Mouse (Mus musculus): ENCODE results near the gene Cep152. TPM values are rescaled to one million over a fixed set of nuclear protein-coding genes. Genes with fewer than 3 reads are reported as not detected.

Gene Cep152
- total RNA-seq, 1 experiment from 2014 or later = 18.5 TPM

DNA sequence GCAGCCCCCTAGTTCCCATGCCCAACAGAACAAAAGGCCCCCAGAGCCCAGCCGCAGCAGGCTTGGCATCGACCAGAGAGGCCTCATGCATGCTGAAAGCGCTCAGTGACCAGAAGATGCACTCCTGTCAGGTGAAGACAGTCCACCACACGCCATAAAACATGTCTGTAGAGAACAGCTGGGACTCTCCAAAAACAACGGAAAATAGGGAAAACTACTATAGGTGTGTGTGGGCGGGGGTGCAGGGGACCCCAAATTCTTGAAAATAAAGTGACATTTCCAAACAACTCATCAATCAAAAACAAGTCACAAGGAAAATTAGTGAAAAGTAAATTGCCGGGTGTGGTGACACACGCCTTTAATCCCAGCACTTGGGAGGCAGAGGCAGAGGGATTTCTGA, 62.5 kb downstream of the Cep152 start:
- ATAC-seq (replicated peaks; ENCODE audit: low read depth, poor library complexity, severe bottlenecking) = no peak

DNA sequence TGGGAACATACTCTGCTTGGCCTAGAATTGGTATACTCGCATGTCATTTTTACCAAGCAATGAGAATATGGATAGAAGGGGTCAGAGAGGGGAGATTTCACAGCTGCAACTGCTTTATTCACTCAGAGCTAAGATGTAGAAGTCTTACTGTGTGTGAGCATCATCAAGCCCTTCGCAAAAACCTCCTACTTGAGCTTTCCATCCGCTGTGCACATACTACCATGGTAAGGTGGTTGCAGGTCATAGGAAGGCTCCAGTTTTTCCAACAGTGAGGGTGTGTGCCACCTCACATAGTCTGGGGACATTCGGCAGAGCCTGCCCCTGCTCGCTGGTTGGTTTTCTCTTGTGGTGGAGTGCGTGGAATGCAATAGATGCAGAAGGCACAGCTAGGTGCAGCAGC, 64.9 kb downstream of the Cep152 start:
- no peak for ATAC-seq (replicated peaks; ENCODE audit: low read depth, poor library complexity, severe bottlenecking)

DNA sequence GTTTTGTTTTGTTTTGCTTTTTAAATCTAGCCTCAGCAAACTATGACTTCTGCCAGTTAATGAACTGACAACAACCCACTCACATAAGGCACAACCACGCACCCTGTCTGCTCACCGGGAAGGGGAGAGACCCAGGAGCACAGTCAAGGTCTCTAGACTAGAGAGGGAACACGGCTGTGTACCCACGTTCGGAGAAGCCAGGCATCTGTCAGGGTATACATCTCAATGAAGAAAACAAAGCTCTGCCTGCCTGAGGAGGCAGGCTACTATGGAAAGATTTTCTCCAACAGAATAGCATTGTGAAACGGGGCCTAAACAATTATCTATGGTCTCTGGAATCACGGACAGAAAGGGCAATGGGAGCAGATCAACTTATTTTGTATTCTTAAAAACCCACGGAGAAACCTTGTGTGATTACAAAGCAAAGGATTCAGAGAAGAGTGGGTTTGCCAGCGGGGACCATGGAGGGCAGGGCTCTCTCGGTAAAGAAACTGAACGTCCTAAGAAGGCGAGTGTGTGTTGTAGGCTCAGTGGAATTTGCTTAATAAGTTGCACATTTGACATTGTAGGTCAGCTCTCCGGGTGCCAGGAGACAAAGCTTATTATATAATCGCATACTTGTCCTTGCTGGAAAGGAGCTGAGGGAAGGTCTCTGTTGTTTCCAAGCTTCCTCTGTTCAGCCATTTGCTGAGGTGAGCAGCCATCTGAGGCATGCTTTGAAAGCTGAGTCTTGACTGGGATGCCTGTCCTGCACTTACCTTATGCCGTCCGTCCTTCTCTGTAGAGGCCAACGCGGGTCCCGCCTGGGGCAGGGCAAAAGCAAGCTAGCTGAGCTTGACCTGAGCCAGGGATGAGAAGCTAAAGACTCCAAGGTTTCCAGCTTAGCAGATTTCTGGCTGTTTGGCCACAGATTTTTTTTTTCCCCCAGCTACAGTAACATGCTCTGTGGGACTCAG, 66.0 kb downstream of the Cep152 start:
- ATAC-seq (replicated peaks; ENCODE audit: low read depth, poor library complexity, severe bottlenecking) = no peak

DNA sequence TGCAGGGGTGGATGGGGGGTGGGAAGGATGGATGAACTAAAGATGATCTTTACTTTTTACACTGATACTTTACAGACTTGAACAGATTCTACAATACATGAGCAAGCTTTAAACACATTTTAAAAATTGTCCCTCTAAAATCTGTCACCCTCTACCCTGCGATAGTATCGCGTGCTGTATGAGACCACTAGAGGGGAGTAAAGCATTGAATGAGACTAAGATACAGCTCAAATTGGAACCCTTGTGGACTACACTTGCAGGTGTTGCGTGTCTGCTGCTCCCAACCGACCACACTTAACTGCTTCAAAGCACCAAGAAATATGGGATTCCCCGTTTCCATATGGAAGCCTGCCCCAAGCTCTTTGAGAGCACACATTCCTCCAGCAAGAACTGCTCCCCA, 69.1 kb downstream of the Cep152 start:
- ATAC-seq (replicated peaks; ENCODE audit: low read depth, poor library complexity, severe bottlenecking) = peak; percentile 50; the same call in 1 of the 2 replicates

DNA sequence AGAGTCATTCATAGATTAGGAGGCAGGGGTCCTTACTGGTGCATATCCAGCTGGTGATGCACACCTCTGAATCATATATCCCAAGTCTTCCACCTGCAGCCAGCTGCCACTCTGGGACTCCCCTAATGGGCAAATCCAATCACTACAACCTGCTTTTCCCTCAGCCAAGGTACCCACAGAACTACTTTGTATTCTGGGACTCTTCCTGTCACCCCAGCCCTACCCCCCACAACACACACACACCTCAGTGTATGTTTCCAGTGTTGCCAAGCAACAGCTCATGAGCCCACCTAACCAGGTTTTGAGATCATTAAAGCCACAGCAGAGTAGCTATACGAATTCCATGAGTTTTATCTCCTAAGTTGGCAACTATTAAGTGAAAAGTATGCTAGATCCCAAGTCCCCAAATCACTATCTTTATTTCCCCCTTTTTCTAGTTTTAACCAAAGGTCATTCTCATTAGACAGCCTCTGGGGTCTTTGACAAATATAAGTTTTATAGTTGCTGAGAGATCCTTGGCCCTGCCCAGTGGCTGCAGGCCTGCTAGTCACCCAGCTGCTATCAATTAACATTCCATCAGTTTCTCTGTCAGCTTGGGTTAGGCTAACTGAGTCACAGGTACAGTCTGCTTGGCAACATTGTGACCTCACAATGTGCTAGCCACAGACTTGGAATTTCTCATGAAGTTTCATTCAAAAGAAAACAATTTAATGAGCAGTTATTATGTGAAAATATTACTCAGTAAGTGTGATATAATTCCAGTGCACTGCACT, 75.9 kb downstream of the Cep152 start:
- no peak for ATAC-seq (replicated peaks; ENCODE audit: low read depth, poor library complexity, severe bottlenecking)

DNA sequence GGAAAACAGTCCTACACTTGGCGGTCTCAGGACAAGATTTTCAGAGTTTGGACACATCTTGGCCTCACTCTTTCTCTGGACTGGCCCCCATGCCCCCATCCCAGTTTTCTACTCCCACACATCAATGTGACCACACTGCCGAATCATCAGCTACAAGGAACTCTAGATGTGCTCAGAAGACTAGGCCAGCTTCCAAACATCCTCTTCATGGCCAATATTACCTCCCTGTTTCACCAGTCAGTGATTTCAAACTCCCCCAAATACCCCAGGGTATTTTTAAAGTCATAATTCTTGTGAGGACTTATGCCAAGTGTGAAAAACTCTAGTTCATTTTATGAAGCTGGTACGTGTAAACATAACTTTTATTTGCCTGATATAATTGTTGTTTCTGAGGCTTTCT, 79.9 kb downstream of the Cep152 start:
- no peak for ATAC-seq (replicated peaks; ENCODE audit: low read depth, poor library complexity, severe bottlenecking)

DNA sequence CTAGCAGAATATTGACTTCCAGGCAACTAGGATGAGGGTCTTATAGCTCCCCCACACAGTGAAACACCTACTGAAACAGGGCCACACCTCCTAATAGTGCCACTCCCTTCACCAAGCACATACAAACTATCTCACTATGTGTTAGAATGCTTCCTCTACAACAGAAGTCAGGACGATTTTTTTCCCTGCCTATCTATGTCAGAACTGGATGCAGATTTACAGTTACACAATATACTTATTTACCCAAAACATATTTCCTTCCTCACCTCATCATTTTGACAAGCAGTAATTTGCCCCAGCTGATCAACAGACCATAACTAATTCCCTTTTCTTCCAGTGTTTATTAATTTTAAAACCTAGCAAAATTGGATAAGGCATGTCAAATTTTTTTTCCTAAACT, 81.3 kb downstream of the Cep152 start:
- ATAC-seq (replicated peaks; ENCODE audit: low read depth, poor library complexity, severe bottlenecking) = no peak

DNA sequence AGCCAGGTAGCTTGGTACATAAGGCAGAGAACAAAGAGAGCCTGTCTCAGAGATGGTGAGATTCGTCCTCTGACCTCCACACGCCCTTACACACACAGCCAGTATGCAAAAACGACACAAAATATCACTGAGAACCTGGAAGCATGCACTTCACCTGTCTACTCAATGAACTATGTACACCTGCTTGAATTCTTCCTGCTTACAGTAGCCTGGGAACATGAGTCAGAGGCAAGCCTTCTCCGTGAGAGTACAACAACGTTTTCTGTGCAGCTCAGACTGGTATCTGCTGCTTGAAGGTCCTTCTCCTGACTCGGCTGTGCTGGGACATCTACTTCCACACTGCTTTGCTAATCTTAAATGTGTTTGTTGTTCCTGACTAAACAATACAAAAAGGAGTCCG, 83.5 kb downstream of the Cep152 start:
- no peak for ATAC-seq (replicated peaks; ENCODE audit: low read depth, poor library complexity, severe bottlenecking)

DNA sequence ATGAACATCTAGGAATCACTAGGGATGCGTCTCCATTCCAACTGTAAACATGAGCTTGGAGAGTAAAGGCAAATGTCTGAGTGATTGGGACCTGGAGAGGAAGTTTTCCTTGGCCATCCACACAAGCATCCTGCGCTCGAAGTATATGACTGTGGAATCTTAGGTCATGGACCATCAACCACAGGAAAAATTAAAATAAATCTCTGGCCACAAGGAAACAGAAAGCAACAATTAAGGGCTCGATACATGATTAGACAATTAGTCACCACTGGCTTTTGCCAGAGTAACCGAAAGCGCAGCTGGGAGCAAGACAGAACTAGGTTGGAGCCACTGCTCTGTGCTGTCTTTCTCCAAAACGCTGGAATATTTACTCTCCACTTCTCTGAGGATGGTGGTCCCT, 84.3 kb downstream of the Cep152 start:
- ATAC-seq (replicated peaks; ENCODE audit: low read depth, poor library complexity, severe bottlenecking) = no peak

DNA sequence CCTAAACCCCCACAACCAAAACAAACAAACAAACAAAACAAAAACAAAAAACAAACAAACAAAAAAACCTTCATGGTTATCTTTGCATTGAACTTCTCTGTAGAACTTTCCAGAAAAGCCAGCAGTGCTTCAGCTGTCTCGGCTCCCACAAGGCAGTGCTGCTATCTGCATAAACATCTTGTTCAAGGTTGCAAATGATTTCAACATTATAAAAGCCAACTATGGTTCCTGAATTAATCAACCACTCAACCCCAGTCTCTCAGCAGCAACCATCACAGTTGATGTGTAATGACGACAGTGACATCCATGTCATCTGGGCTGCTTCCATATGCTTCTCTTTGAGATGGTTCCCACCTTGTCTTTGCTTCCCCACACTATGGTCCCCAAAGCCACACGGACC, 85.3 kb downstream of the Cep152 start:
- no peak for ATAC-seq (replicated peaks; ENCODE audit: low read depth, poor library complexity, severe bottlenecking)

DNA sequence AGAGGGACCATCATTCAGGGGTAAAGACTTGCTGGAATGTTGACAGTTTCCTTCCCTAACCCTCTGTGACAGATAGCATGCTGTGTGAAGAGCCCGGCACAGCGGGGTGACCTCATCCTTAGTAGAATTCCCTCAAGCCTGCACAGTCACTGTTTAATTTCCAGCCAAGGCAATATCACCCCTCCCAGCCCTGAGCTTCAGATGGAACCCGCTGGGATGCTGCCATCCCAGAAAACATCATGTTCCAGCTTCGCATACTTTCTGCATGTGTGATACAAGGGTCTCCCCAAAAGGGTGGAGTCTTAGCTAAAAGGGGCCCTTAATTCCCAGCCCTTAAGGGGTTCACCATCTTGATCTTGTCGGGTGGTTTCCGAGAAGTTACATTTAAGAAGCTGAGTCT, 94.2 kb downstream of the Cep152 start:
- no peak for ATAC-seq (replicated peaks; ENCODE audit: low read depth, poor library complexity, severe bottlenecking)

DNA sequence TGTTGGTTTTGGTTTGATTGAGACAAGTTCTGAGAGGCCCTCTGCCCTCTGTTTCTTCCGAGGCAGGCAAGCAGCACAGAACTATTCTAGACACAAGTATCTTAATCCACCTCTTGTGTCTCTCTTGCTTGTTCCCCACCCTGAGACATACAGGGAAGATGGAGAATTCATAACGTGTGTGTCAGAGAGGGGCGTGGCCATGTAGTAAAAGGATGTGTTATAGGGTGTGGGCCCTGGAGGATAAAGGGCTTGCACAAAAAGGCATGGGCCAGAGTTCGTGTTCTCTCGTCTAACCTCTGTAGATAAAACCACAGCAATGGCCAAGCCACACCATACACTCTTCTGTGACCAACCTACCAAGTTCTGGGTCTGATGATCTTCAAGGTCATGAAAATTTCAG, 98.3 kb downstream of the Cep152 start:
- no peak for ATAC-seq (replicated peaks; ENCODE audit: low read depth, poor library complexity, severe bottlenecking)

DNA sequence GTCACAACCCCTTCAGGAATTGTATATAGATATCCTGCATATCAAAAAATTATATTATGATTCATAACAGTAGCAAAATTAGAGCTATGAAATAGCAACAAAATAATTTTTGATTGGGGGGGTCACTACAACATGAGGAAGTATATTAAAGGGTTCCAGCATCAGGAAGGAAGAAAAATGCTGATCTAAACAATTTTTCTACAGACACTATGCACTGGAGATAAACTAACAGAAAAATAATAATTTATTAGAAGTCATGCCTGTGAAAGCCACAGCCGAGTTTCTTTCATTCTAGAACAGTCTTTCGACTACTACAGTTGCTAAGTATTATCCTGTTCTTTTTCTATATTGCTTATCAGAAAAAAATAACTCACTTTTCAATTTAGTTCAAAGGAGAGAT, 99.4 kb downstream of the Cep152 start:
- ATAC-seq (replicated peaks; ENCODE audit: low read depth, poor library complexity, severe bottlenecking) = no peak

DNA sequence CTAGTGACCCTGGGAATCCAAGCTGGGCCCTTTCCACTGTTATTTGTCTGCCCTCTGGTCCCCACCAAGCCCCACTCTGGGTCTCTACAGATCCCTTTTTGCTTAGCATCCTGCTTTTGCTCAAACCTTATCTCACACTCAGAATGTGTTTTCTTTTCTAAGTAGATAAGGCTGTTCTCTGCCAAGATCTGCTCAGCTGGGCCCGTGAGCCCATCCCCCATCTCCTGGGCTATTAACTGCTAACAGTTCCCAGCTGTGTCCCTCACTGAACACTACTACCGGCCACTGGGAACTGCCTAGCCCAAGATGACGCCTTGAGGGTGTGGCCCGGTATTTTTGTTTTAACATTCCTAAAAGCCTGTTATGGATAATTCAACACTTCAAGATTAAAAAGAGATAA, 108.3 kb downstream of the Cep152 start:
- 0 out of 2 replicates have a peak, but pooled peaks have one; percentile 15 for ATAC-seq (replicated peaks; ENCODE audit: low read depth, poor library complexity, severe bottlenecking)

DNA sequence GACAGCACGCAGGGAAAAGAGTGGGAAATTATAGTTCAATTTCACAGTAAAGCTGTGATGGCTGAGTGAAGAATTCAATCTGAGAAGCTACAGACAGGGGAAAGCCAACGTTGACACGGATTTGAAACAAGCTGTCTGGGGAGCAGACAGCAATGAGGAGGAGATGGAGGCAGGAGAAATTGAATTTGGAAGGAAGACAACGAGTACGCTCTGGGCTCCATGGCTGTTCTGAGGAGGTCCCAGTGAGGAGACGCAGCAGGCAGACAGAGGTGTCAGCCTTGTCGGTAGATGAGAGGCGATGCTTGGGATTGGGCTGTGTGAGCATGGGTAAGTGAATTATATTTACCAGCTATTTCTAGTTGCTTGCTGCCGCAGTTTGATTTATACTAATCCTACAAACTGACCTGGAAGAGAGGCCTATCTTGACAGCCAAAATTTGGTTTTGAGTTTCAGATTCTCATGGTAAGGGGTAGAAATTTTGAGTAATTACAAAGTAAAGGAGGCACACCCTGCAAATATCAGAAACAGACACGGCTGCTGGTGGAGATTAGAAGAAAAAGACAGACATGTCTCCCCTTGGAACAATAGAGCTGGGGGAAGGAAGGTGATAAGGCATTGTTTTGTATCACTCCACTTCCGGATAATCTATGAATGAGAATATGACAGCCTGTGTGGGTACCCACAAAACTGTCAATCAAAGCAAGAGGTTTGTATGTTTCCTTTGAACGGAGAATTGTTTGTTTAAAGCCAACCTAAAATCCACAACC, 109.4 kb downstream of the Cep152 start:
- ATAC-seq (replicated peaks; ENCODE audit: low read depth, poor library complexity, severe bottlenecking) = peak; percentile 84

DNA sequence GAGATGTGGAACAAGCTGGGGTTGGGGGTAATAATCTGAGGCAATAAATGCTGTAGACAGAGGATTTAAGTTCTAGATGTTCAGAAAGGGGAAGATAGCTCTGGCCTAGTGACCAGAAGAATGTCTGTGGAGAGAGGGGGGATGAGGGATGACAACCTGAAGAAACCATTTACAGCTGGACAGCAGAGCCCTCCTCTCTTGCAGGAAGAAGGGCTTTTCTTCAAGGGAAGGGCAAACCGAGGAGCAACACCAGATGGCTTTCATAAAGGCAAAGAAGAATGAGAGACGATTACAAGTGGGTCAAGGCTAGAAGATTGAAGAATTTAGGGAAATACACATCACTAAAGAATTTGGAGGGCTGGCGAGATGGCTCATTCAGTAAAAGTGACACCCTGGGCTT, 110.5 kb downstream of the Cep152 start:
- ATAC-seq (replicated peaks; ENCODE audit: low read depth, poor library complexity, severe bottlenecking) = no peak

Other genes with a start within 250 kb of the Cep152 start
- gene Gm9913, start 120.0 kb downstream of the Cep152 start, total RNA-seq (2017) = not detected in 2 replicates
- 0.15 and 0.59 TPM in 2 replicates for gene Fbn1, start 117.1 kb downstream of the Cep152 start, total RNA-seq (2017)
- 124 and 149 TPM in 2 replicates for gene Eid1, start 48.0 kb upstream of the Cep152 start, total RNA-seq (2017)
- gene Shc4, start 99.0 kb upstream of the Cep152 start, total RNA-seq (2017) = 0.96 TPM in 1 of 2 replicates, not detected in the other
- gene Secisbp2l, start 157.8 kb upstream of the Cep152 start, total RNA-seq (2017) = 15.7 and 19.7 TPM in 2 replicates
- 27.2 and 27.4 TPM in 2 replicates for gene Galk2, start 234.0 kb upstream of the Cep152 start, total RNA-seq (2017)
- gene Cops2, start 234.0 kb upstream of the Cep152 start, total RNA-seq (2017) = 204 and 241 TPM in 2 replicates

Data from common myeloid progenitor, adult 5-6 weeks (primary cell).